Mouse (Mus musculus): ENCODE results near the gene Zbtb5. TPM values are rescaled to one million over a fixed set of nuclear protein-coding genes. Genes with fewer than 3 reads are reported as not detected.
"Not testable (repeated sequence)": the region's sequence is repeated elsewhere in the genome, so short reads cannot be mapped to it uniquely, and the experiment has no call there.

Zbtb5 gene
- polyA plus RNA-seq, 1 experiment: 26.7 TPM

DNA sequence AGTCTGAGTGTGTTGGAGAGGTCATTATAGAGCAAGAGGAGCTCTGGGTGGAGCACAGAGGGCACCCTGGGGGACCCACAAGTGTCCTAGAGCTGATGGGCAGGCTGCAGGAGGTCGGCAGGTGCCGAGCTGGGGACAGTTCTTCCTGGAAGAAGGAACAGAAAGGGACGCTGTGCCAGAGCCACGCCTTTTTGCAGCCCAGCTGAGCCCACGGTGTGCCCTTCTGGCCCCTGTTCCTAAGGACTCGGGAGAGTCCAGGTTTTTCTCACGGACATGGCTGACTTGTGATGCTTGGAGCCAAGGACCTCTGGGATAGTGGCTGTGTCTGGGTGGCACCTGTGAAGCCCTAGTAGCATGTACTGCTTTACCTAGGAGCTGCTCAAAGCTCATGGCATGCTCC lies 28.6 kb upstream of the Zbtb5 start:
- Histone ChIP-seq H3K27ac (ENCODE audit: control insufficient read depth, insufficient read depth, low read length) (no peak overlapping the region), H3K4me1 (replicated peaks; ENCODE audit: control insufficient read depth, insufficient read depth, low read length) (no peaks in the 10 kb centered on the region), H3K4me3 (ENCODE audit: control insufficient read depth, insufficient read depth, low read length) (no peak overlapping the region), H3K36me3 (ENCODE audit: control insufficient read depth, insufficient read depth, low read length) (no peaks in the 10 kb centered on the region), H3K27me3 (ENCODE audit: control insufficient read depth, insufficient read depth, low read length) (no peaks in the 10 kb centered on the region)
- 86% methylated on average over 7 of the region's 7 CpGs for WGBS
- DNase-seq: no peak
- TF ChIP-seq CTCF (IDR thresholded peaks at IDR 0.05; ENCODE audit: borderline replicate concordance, control insufficient read depth, extremely low read depth, insufficient read depth, low read length, poor library complexity): no peak
- TF ChIP-seq POLR2A (IDR thresholded peaks at IDR 0.05; ENCODE audit: control insufficient read depth, extremely low read depth, insufficient read depth, low read length, poor library complexity): no peak

DNA sequence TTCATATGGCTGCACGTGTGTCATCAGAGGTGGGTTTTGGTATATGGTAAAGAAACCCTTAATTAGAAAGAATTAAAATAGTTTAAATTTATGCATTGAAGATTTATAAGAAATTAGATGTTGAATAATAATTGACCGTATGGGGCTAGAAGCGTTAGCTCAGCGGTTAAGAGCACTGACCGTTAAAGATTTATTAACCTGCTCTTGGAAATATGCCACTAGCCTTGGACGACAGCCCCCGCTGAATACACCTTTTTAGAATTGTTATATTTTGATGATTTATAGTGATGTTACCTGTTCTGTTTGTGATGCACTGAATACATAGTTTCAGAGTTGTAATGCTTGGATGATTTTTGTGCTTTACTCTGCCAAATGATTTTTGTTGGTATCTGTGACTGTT lies 27.3 kb upstream of the Zbtb5 start:
- not testable (repeated sequence) for H3K27me3 ChIP-seq (ENCODE audit: control insufficient read depth, insufficient read depth, low read length)
- WGBS: 96% methylated on average over 7 of the region's 7 CpGs

DNA sequence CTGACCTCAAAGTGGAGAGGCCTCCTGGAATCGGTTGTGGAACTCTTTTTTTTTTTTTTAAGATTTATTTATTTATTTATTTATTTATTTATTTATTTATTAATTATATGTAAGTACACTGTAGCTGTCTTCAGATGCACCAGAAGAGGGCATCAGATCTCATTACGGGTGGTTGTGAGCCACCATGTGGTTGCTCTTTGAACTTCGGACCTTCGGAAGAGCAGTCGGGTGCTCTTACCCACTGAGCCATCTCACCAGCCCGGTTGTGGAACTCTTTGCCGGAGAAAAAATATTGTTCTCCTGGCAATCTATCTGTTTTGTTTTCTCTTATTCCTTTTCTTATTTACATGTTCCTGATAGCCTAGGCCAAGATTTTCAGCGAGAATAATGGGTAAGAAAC lies 26.7 kb upstream of the Zbtb5 start:
- 55% methylated on average over 8 of the region's 8 CpGs for WGBS
- H3K4me3 ChIP-seq (ENCODE audit: control insufficient read depth, insufficient read depth, low read length); DNase-seq; H3K27ac ChIP-seq (ENCODE audit: control insufficient read depth, insufficient read depth, low read length); H3K27me3 ChIP-seq (ENCODE audit: control insufficient read depth, insufficient read depth, low read length); H3K36me3 ChIP-seq (ENCODE audit: control insufficient read depth, insufficient read depth, low read length); H3K4me1 ChIP-seq (replicated peaks; ENCODE audit: control insufficient read depth, insufficient read depth, low read length): not testable (repeated sequence)

More for the DNA sequence above, 27.3 kb upstream of the Zbtb5 start:
- not testable (repeated sequence) for H3K4me1 ChIP-seq (replicated peaks; ENCODE audit: control insufficient read depth, insufficient read depth, low read length); H3K4me3 ChIP-seq (ENCODE audit: control insufficient read depth, insufficient read depth, low read length); H3K27ac ChIP-seq (ENCODE audit: control insufficient read depth, insufficient read depth, low read length); DNase-seq; H3K36me3 ChIP-seq (ENCODE audit: control insufficient read depth, insufficient read depth, low read length)

DNA sequence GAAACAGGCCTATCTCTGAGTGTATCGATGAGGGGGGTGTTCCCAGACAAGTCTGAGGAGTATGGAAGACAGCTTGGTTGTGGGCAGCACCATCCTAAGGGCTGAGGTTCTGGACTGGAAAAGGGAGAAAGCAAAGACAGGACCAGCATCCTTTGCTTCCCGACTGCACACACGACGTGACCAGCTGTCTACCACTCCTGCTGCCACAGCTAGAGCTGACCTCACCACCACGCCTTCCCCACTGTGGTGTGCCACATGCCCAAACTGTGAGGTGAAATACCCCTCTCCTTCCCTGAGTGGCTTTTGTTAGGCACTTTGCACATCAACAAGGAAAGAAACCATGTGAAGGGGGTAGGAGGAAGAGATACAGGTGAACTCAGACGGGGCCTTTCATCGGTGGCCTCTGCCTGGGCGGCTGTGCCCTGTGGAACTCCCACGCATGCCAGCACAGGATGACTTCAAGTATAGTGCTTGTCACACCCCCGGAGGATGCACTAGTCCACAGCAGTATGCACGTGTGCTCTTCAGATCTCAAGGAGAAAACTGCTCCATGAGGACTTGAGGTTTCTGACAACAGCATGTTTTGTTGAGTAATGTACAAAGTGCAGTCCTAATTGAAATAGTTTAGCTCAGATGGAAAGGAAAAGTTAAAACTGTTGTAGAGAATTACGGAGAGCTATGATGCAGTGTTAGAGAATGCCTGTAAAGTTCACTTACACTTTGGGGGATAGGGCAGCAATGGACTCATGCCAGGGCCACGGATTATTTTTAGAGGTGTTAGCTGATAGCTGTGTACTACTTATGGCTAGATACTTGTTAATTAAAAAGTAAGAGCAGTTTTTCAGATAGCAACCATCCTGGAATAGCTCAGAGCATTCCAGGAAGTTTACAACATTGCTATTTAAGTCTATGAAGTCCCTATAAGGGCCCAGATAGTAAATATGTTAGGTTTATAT lies 25.5 kb upstream of the Zbtb5 start:
- Histone ChIP-seq H3K4me3 (ENCODE audit: control insufficient read depth, insufficient read depth, low read length) (no peak overlapping the region), H3K27me3 (ENCODE audit: control insufficient read depth, insufficient read depth, low read length) (no peaks in the 10 kb centered on the region), H3K36me3 (ENCODE audit: control insufficient read depth, insufficient read depth, low read length) (no peaks in the 10 kb centered on the region), H3K27ac (ENCODE audit: control insufficient read depth, insufficient read depth, low read length) (no peak overlapping the region), H3K4me1 (replicated peaks; ENCODE audit: control insufficient read depth, insufficient read depth, low read length) (no peaks in the 10 kb centered on the region)
- no peak for DNase-seq
- 62% methylated on average over 13 of the region's 13 CpGs for WGBS
- TF ChIP-seq POLR2A (IDR thresholded peaks at IDR 0.05; ENCODE audit: control insufficient read depth, extremely low read depth, insufficient read depth, low read length, poor library complexity) (no peak), CTCF (IDR thresholded peaks at IDR 0.05; ENCODE audit: borderline replicate concordance, control insufficient read depth, extremely low read depth, insufficient read depth, low read length, poor library complexity) (no peak)

DNA sequence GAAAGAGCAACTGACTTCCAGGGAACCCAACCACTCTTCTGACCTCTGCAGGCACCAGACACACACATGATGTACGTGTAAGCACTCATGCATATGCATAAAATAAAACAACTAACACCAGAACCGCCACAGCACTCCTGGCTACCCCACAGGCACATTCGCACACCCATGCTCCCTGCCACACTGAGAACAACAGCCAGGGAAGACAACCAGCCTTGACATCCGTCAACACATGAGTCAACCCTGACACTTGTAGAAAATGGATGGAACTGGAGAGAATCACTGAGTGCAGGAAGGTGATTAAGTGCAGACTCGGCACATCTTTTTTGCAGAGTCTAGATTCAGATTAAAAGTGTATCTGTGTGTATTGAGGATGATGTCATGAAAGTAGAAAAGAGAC lies 24.4 kb upstream of the Zbtb5 start:
- 85% methylated on average over 5 of the region's 5 CpGs for WGBS
- no peak overlapping the region for H3K27ac ChIP-seq (ENCODE audit: control insufficient read depth, insufficient read depth, low read length)
- no peak for DNase-seq
- no peaks in the 10 kb centered on the region for H3K27me3 ChIP-seq (ENCODE audit: control insufficient read depth, insufficient read depth, low read length)
- H3K4me3 ChIP-seq (ENCODE audit: control insufficient read depth, insufficient read depth, low read length): no peak overlapping the region
- no peak for TF ChIP-seq CTCF (IDR thresholded peaks at IDR 0.05; ENCODE audit: borderline replicate concordance, control insufficient read depth, extremely low read depth, insufficient read depth, low read length, poor library complexity)
- TF ChIP-seq POLR2A (IDR thresholded peaks at IDR 0.05; ENCODE audit: control insufficient read depth, extremely low read depth, insufficient read depth, low read length, poor library complexity): no peak
- H3K4me1 ChIP-seq (replicated peaks; ENCODE audit: control insufficient read depth, insufficient read depth, low read length): no peaks in the 10 kb centered on the region
- no peaks in the 10 kb centered on the region for H3K36me3 ChIP-seq (ENCODE audit: control insufficient read depth, insufficient read depth, low read length)

DNA sequence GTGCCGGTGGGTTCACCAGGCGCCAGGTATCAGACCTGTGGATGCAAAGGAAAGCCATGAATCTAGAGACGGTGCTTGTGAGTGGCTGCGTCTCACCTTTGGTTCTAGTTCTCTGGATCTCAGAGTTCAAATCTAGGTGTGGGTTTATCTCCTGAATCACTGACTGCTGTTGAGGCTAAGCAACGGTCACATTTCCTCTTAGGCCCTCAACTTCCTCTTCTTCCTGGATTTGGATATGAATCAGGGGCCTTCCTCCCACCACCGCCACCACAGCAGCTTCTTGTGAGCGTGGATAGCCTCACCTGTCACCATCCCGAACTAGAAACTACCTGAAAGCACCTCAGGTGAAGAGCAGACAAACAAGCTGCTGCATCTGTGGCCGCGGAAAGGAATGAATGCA lies 23.8 kb upstream of the Zbtb5 start:
- Histone ChIP-seq H3K36me3 (ENCODE audit: control insufficient read depth, insufficient read depth, low read length) (no peaks in the 10 kb centered on the region), H3K27me3 (ENCODE audit: control insufficient read depth, insufficient read depth, low read length) (no peaks in the 10 kb centered on the region), H3K4me3 (ENCODE audit: control insufficient read depth, insufficient read depth, low read length) (no peak overlapping the region), H3K4me1 (replicated peaks; ENCODE audit: control insufficient read depth, insufficient read depth, low read length) (no peaks in the 10 kb centered on the region), H3K27ac (ENCODE audit: control insufficient read depth, insufficient read depth, low read length) (no peak overlapping the region)
- 58% methylated on average over 10 of the region's 10 CpGs for WGBS
- TF ChIP-seq POLR2A (IDR thresholded peaks at IDR 0.05; ENCODE audit: control insufficient read depth, extremely low read depth, insufficient read depth, low read length, poor library complexity): no peak
- TF ChIP-seq CTCF (IDR thresholded peaks at IDR 0.05; ENCODE audit: borderline replicate concordance, control insufficient read depth, extremely low read depth, insufficient read depth, low read length, poor library complexity): no peak
- no peak for DNase-seq

All from thymus, adult 2 months (tissue).